Mouse (Mus musculus) forelimb bud, embryonic 11.5 days (tissue): ENCODE results near the gene Itln1.
A peak's percentile ranks its signal among the peaks of the same experiment; 100 is the strongest.
"Not testable (repeated sequence)": the region's sequence is repeated elsewhere in the genome, so short reads cannot be mapped to it uniquely, and the experiment has no call there.

Experiments used
- DNase-seq: peaks from one replicate; pipeline ENCODE4 v3.0.0-alpha.2; 2012; ENCODE audit warnings: low read depth, low spot score

Itln1 gene

DNA sequence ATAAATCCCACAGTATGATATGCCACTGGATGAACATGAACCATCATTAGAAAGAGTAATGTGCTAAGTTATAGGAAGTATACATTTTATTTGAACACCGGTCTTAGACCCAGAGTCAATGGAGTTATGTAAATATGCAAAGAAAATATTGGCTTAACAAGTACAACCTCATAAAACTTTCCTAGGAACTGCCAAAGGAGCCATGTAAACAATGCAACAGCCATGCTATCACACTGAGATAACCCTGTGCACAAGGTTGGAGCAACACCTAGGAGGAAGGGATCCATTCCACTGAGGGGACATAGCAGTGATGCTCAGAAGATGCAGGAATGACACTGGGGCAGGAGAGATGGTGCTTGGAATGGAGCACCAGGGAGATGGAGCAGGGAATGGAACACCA, 21.3 kb downstream of the Itln1 start:
- no peak for DNase-seq

DNA sequence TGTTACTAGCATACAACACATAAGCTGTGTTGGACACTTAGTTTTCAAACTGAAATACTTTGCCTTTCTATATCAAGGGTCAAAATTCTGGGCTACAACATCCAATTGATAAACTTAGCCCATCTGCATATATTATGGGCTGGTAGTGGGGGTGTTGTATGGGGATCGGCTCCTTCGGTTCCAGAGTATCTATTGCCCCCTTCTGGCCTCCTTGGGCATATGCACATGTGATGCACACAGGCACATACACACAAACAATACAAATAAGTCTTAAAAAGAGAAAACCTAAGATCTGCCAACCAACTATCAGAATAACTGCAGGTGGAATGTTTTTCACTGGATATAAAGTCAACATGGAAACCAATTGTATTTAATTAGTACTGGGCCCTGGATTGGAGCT, 21.9 kb downstream of the Itln1 start:
- DNase-seq: no peak

DNA sequence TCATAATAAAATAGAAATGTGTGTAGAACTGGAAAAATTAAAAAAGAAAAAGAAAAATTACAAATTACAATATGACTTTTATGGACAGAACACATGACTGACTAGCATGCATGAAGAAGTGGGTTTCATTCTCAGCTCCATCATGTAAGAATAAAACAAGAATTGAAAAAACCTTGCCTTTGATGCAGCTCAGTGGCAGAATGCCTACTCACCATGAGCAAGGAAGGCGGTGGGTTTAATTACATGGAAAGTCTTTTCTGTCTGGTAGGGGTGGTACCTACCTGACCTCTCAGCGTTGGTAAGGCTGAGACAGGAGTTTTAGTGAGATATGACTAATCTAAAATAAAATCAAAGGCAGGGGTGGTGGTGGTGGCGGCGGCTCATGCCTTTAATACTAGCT, 30.5 kb downstream of the Itln1 start:
- DNase-seq: no peak

DNA sequence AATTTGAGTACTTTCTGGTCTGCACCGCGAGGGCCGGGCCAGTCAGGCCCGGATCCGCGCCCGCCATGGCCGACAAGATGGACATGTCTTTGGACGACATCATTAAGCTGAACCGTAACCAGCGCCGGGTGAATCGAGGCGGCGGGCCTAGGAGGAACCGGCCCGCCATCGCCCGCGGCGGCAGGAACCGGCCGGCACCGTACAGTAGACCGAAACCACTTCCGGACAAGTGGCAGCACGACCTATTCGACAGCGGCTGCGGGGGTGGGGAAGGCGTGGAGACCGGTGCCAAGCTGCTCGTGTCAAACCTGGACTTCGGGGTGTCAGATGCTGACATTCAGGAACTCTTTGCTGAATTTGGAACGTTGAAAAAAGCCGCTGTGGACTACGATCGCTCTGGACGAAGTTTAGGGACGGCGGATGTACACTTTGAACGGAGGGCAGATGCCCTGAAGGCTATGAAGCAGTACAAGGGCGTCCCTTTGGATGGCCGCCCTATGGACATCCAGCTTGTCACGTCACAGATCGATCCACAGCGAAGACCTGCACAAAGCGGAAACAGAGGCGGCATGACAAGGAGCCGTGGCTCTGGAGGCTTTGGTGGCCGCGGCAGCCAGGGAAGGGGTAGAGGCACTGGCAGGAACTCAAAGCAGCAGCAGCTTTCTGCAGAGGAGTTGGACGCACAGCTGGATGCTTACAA, 31.4 kb downstream of the Itln1 start:
- peak; percentile 59 for DNase-seq

DNA sequence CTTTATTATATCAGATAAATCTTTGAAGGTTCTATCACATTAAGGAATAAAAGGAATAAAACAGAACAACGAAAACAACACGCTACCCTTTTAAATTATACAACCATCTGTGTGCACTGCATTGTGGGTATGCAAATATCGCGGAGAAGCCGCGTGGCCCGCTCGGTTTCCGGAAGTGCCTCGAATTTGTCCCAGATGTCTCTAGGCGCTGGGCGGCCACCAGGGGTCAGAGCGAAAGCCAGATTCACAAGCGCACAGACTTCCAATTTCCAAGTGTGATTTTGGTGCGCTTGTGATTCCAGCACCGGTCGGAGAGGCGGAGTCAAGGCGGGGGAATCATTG, 31.9 kb downstream of the Itln1 start, which contains the start of gene Alyref2:
Alyref2 (plus strand) TSS at position 229 of the 342 bp plus-strand sequence.
- DNase-seq: peak; percentile 98

DNA sequence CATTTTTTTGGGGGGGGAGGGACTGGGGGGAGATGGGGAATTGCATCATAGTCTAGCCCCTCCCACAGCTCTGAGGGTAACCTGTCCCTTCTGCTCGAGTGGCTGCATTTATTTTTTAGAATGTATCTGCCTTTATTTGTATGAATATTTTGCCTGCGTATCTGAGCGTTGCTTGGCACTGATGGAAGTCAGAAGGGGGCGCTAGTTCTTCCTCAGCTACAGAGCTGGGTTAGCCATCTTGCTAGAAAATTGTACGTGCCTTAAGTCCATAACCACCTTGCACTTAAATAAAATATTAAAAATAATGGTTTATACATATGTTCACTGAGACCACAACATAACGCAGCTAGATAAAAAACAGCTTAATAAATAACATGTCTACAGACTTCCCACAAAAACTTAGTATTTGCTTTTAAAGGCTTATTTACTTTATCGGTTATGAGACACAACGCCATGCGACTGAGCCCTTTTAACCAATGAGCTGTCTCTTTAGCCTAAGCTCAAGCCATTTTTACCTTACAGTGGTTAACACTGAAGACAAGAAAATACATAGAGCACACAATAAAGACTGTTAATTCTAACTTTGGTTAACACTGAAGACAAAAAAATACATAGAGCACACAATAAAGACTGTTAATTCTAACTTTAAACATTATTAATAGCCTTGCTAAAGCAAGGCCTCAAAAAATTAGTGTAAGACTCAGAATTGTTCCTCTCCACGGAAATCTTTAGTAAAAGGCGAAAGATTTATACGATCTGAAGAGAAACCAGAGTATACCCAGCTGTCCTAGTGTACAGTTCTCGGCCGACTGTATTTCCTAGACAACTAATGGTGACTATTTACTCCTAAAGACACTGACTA, 32.5 kb downstream of the Itln1 start:
- peak; percentile 85 for DNase-seq

DNA sequence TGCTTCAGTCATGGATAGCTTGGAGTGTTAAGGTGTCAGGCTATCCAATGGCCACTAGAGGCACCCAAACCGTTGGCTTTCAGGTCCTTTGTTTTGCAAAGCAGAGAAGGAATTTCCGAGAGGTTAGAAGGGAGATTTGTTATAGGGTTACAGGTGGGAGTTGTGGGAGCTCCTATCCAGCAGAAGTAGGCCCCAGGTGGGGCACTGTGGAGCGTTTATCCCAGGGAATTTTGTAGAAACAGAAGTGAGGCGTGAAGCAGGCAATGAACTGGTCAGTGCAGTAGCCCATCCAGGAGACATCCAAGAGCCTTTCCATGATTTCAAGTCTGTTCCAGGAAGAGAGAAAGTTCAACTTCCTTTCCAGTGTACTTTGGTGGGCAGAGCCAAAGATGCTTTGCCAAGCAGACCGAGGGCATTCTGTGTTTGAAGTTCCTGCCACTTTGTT, 33.4 kb downstream of the Itln1 start:
- DNase-seq: peak; percentile 72

DNA sequence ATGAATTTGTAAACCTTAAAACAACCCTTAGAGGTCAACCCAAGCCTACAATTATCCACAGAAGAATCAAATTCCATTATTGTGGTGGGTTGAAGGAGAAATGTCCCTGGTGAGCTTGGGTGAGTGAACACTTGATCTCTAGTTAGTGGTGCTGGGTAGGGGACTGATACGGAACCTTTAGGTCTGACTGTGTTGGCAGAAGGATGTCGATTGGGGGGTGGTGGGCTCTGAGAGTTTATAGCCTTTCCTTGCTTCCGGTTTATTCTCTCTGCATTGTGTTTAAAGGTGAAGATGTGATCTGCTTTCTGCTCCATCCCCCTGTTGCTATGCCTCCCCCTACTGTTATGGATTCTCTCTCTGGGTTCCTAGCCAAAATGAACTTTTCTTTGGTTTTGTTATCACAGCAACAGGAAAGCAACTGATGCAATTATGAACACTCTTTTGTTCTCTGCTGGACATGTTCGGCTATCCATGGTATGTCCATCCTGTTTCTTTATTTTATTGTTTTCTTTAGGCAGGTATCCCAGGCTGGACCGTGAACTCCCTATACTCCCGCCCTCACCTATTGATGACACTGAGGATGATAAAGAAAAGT, 34.0 kb downstream of the Itln1 start:
- no peak for DNase-seq

DNA sequence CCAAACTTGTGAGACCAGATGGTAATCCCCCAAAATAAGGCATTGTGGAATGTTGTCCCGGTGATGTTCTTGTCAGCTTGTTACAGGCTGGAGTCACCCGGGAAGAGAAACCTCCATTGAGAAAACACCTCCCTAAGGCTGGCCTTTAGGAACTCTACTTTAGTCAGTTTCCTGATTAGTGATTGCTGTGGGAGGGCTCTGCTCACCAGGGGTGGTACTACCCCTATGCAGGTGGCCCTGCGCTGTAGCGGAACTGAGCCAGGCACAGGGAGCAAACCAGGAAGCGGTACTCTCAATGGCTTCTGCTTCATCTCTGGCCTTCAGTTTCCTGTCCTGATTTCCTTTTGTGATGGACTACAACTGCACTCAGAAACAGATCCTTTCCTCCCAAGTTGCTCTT, 35.2 kb downstream of the Itln1 start:
- no peak for DNase-seq

DNA sequence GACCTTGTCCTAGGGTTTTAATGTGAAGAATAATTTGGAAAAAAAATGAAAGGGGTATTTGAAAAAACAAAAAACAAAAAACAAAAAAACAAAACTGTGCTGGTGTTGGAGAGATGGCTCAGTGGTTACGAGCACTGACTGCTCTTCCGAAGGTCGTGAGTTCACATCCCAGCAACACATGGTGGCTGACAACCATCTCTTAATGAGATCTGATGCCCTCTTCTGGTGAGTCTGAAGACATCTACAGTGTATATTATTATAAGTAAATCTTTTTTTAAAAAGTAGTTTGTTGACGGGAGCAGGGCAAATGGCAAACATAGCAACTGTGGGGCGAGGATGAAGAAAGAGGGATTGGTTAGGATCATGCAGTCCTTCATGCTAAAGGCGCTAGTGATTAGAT, 39.7 kb downstream of the Itln1 start:
- DNase-seq: no peak

DNA sequence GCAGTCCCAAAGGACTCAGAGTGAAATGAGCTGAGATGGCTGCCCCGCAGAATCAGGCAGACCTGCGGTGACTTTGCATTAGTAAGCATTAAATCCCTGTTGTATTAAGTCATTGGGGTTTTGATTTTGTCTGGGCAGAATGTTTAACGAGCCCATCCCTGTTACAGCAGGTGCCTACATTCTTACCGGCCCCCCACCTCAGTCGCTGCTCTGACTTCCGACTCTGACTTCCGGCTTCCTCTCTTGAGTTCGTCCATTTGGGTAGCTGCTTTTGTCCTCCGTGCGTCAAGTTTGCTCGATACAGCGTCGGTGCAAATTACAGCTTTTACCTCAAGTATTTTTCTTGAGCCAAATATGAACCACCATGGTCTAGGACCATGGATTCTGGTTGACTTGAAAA, 40.9 kb downstream of the Itln1 start:
- no peak for DNase-seq

DNA sequence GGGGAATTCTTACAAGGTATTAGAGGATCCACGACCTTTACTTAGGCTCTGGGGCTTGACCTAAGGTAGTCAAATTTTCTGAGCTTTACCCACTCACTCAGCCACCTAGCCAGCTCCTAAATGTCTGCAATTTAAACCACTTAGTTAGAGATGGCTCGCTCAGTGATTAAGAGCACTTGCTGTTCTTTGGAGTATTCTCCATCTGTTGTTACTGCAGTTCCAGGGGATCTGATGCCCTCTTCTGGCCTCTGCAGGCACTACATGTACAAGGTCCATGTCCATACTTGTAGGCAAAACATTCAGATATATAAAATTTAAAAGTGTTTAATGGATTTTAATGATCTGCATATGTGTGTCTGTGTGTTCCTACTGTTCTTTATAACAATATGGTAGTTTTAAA, 56.1 kb downstream of the Itln1 start:
- DNase-seq: no peak

DNA sequence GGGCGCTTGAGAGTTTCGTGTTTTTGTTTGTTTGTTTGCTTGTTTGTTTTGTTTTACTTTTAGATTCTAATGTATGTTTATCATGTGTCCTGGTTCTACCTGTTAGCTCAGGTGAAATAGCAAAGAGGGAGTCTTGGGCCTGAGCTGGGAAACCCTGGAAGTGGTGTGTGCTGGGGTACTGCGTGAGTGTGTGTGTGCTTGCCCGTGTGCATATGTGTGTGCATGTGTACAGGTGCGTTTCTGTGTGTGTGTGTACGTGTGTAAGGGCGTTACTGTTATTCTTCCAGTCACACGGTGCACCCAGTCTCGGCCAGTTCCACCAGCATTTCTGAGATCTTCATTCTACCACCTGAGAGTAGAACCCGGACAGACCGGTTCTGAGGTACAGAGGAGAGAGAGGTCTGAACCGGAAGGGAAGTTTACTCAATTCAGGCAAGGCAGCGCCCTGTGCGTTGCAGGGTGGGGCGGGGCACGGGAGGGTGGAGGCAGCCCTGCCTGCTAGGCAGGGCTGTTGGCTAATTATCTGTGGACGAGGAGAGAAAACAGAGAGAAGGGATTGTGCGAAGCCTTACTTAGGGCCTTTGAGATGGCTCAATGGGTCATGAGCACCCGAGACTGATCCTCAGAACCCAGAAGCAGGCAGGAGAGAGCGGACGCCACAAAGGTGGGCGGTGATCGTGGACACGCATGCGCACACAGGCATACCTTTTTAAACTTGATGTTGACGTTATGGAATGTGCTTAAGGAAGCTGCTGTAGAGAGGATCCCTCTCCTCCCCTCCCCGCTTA, 57.1 kb downstream of the Itln1 start:
- peak; percentile 56 for DNase-seq

DNA sequence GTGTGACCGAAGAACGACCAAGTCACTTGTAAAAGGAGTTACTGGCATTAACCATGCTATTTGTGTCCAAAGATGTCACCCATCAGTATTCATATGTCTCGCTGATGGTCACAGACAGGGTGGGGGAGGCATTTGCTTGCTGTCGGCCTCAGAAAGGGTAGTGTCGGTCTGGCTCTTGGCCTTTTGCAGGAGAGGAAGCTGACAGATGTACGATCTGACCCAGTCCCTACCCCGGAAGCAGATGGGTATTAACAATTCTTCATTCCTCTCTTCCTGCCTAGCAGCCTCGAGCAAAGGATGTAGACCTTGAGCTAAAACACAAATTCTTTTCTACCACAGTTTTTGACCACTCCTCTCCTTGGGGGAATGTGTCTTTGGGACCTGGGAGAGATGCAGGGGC, 58.0 kb downstream of the Itln1 start:
- DNase-seq: no peak

DNA sequence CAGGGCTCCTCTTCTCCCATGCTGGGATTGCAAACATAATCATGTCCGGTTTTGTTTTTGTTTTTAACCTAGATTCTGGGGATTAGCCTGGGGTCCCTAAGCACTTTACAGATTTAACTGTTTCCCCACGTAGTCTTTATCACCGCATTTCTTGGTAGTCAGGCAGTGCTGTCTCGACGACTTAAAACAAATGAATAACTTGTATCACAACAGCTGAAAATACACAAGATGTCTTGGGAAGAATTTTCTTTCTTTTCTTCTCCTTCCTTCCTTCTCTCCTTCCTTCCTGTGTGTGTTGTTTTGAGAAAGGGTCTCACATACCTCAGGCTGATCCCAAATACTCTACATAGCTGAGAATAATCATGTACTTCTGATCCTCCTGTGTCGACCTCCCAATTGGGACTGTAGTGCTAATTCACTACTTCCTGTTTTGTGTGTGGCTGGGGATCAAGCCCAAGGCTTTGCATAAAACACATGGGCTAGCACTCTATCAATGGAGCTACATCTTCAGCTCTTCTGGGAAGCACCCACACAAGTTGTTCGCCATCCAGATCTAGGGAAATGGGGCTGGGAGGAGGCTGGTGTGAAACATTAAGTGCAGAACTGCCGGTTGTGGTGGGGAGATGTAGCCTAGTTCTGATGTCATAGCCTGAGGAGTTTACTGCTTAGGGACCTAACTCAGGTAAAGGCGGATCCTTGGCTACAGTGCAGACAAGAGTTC, 61.0 kb downstream of the Itln1 start:
- no peak for DNase-seq

DNA sequence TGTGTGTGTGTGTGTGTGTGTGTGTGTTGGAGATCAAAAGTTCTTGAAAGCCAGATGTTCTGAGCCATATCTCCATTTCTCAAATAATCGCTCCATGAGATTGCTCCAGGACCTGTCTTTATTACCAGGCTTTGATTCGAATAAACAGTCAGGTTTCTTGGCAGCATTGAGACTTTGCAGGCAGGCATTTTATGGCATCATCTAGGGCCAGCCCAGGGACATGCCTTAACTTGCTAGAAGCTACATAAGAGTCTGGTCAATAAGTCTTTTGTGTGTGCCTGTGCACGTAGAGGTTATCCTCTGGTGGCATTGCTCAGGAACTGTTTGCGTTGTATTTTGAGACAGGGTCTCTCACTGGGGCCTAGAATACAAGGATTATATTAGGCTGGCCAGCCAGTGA, 61.6 kb downstream of the Itln1 start:
- no peak for DNase-seq

DNA sequence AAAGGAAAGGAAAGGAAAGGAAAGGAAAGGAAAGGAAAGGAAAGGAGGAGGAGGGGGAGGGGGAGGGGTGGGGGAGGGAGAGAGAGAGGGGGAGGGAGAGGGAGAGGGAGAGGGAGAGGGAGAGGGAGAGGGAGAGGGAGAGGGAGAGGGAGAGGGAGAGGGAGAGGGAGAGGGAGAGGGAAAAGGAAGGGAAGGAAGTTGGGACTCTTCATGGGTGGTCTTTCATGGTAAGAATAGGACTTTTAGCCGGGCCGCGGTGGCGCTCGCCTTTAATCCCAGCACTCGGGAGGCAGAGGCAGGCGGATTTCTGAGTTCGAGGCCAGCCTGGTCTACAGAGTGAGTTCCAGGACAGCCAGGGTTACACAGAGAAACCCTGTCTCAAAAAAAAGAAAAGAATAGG, 63.2 kb downstream of the Itln1 start:
- not testable (repeated sequence) for DNase-seq

DNA sequence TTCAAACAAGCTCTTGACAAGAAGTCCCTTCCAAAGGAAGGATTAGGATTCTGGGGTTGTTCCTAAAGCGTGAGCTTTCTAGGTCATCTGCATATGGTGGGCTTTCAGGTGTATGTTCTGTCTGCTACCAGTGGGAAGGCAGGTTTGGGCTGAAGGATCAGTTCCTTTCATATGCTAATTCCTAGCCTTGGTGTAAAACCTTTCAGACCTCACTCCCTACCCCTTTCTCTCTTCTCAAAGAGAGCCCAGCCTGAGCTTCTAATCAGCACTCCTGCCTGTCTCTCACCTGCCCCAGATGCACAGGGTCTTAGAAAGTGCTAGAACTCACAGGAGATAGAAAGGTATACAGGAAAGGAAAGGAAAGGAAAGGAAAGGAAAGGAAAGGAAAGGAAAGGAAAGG, 63.6 kb downstream of the Itln1 start:
- DNase-seq: no peak

DNA sequence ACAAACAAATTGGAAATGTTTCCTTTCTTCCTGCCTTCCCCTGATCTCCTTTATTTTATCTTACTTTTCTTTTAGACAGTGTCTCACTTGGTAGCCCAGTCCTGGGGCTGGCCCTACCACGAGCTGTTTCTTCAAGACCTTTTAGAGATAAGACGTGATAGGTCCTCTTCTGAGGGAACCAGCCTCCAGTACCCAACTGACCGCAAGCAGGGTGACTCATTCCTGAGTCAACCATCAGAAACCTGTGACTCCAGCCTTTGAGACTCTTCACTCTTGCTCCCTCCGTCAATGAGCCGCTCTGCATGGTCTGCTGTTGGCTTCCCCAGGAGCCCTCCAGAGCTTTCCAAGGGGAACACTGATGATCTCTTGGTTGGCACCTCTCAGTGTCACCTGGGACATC, 64.2 kb downstream of the Itln1 start:
- no peak for DNase-seq

DNA sequence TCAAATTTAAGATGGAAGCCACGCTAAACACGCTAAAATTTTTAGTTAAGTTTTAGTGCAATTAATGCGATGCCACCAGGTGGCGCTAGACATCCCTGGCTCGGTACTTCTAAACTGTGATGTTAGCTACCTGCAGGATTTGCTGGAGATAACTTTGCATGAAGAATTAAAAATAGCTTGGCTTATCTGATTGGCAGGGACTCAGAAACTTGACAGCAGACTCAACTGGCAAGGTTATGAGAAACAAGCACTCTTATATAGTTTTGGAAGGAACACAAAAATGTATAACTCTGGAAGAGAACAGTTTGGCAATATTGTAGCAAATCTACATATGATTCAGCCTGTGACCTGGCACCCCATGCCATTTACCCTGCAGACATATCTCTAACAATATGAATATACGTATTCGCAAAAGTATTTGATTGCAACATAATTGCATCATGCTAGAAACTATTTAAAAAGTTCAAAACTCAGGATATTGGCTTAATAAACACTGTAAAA, 64.7 kb downstream of the Itln1 start:
- peak; percentile 73 for DNase-seq

DNA sequence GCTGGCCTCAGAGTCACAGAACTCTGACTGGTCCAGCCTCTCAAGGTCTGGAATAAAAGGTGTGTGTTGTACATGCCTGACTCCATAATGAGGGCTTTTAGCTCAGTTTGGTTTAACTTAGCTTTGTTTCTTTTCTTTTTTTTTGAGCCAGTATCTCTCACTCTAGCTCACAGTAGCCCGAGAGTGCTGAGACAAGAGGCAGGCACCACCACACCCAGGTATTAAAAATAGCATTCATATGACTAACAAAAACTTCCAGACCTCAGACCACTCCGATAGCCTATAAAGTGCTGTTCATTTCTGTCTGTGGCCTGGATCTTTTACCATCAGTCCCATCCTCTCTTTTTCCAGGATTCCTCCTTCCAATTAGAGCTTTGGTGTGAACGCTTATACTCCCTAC, 65.4 kb downstream of the Itln1 start:
- no peak for DNase-seq
